Mouse (Mus musculus): ENCODE data around the gene Hist1h2bf. TPM values are rescaled to one million over a fixed set of nuclear protein-coding genes. Genes with fewer than 3 reads are reported as not detected.

The Hist1h2bf gene
- total RNA-seq, 4 experiments from 2014 or later, result 2.0 to 6.7 (median 5.1) TPM

- DNase-seq (ENCODE audit: low spot score in 2 of 2), result no peak
Measured at GRCm38 (mm10) chr13:23529480-23530165, 44.4 kb downstream of the Hist1h2bf start.

GRCm38 (mm10) chr13:23529005-23529404 is 45.0 kb downstream of the Hist1h2bf start:
- DNase-seq (ENCODE audit: low spot score in 2 of 2), result no peak

- peak; percentile 74 to 80 for DNase-seq (ENCODE audit: low spot score in 2 of 2)
Measured at GRCm38 (mm10) chr13:23526312-23526711, 47.7 kb downstream of the Hist1h2bf start.

- no peak for DNase-seq (ENCODE audit: low spot score in 2 of 2)
Measured at GRCm38 (mm10) chr13:23525901-23526300, 48.1 kb downstream of the Hist1h2bf start.

- peak; percentile 11 to 13 for DNase-seq (ENCODE audit: low spot score in 2 of 2)
Measured at GRCm38 (mm10) chr13:23524654-23525053, 49.3 kb downstream of the Hist1h2bf start.

- DNase-seq (ENCODE audit: low spot score in 2 of 2), result no peak
Measured at GRCm38 (mm10) chr13:23523976-23524375, 50.0 kb downstream of the Hist1h2bf start.

Small RNA genes within 50 kb of the gene (microRNA-seq; reads per million reads assigned to microRNA genes)
- gene Gm44297 (not detected), gene Gm44359 (not detected), gene Gm44394 (not detected)

Other genes with a start within 250 kb of the Hist1h2bf start
- 10 to 100 TPM in 1 of 4 experiments, 1 to 10 TPM in 3; 7.2 to 11.7 (median 8.3) TPM for gene Zfp322a, start 205.0 kb downstream of the Hist1h2bf start, total RNA-seq (2022)
- 1 to 10 TPM; 3.2 to 4.8 (median 4.0) TPM for gene Abt1, start 150.3 kb downstream of the Hist1h2bf start, total RNA-seq (2022)
- gene Btn1a1, start 108.3 kb downstream of the Hist1h2bf start, total RNA-seq (2022), result not detected
- gene Btn2a2, start 85.3 kb downstream of the Hist1h2bf start, total RNA-seq (2022), result not detected
- 100 to 1,000 TPM; 131 to 174 (median 160) TPM for gene Hist1h4h, start 43.1 kb downstream of the Hist1h2bf start, total RNA-seq (2022)
- gene Hist1h2af, start 40.3 kb downstream of the Hist1h2bf start, total RNA-seq (2022), result 1 to 10 TPM in 1 of 4 experiments, not detected in 3; 1.5 TPM
- gene Hist1h3g, start 38.8 kb downstream of the Hist1h2bf start, total RNA-seq (2022), result 1 to 10 TPM in 1 of 4 experiments, under 1 TPM in 1, not detected in 2; 0.75 to 2.2 TPM
- gene Hist1h2bh, start 30.8 kb downstream of the Hist1h2bf start, total RNA-seq (2022), result 1 to 10 TPM in 2 of 4 experiments, under 1 TPM in 2; 0.82 to 1.6 (median 1.2) TPM
- gene Hist1h3f, start 30.1 kb downstream of the Hist1h2bf start, total RNA-seq (2022), result 1 to 10 TPM; 3.1 to 5.0 (median 4.4) TPM
- 10 to 100 TPM; 14.0 to 20.7 (median 16.1) TPM for gene Hist1h4f, start 22.5 kb downstream of the Hist1h2bf start, total RNA-seq (2022)
- gene Hist1h1d, start 20.9 kb downstream of the Hist1h2bf start, total RNA-seq (2022), result 1 to 10 TPM in 3 of 4 experiments, under 1 TPM in 1; 0.87 to 1.3 (median 1.3) TPM
- 10 to 100 TPM; 14.8 to 21.5 (median 18.9) TPM for gene Hist1h3e, start 11.8 kb downstream of the Hist1h2bf start, total RNA-seq (2022)
- gene Hist1h2ae, start 3.0 kb downstream of the Hist1h2bf start, total RNA-seq (2022), result 1 to 10 TPM in 2 of 4 experiments, under 1 TPM in 2; 0.54 to 1.1 (median 0.88) TPM
- 1 to 10 TPM; 5.2 to 8.5 (median 7.2) TPM for gene Hist1h2bg, start 2.8 kb downstream of the Hist1h2bf start, total RNA-seq (2022)
- gene Hist1h2ad, start 185 bp upstream of the Hist1h2bf start, total RNA-seq (2022), result 1 to 10 TPM in 1 of 4 experiments, not detected in 3; 2.2 TPM
- 1 to 10 TPM; 2.5 to 4.0 (median 3.2) TPM for gene Hist1h3d, start 1.6 kb upstream of the Hist1h2bf start, total RNA-seq (2022)
- 10 to 100 TPM; 37.8 to 57.9 (median 48.1) TPM for gene Hist1h4d, start 7.4 kb upstream of the Hist1h2bf start, total RNA-seq (2022)
- gene Hist1h2be, start 46.9 kb upstream of the Hist1h2bf start, total RNA-seq (2022), result 10 to 100 TPM; 12.0 to 16.1 (median 12.9) TPM
- gene Hist1h1e, start 48.4 kb upstream of the Hist1h2bf start, total RNA-seq (2022), result 10 to 100 TPM; 32.8 to 56.3 (median 49.3) TPM
- 1 to 10 TPM in 1 of 4 experiments, under 1 TPM in 3; 0.65 to 1.1 (median 0.86) TPM for gene Hist1h2ac, start 109.8 kb upstream of the Hist1h2bf start, total RNA-seq (2022)
- 10 to 100 TPM; 59.5 to 67.1 (median 62.0) TPM for gene Hist1h2bc, start 110.0 kb upstream of the Hist1h2bf start, total RNA-seq (2022)
- gene Hist1h1t, start 121.6 kb upstream of the Hist1h2bf start, total RNA-seq (2022), result not detected
- 10 to 100 TPM; 66.4 to 87.5 (median 79.3) TPM for gene Hist1h4c, start 124.3 kb upstream of the Hist1h2bf start, total RNA-seq (2022)
- gene Hfe, start 136.7 kb upstream of the Hist1h2bf start, total RNA-seq (2022), result 10 to 100 TPM; 23.6 to 29.2 (median 27.1) TPM
- gene Hist1h1c, start 164.6 kb upstream of the Hist1h2bf start, total RNA-seq (2022), result 100 to 1,000 TPM; 196 to 246 (median 227) TPM
- not detected for gene Hist1h3c, start 171.4 kb upstream of the Hist1h2bf start, total RNA-seq (2022)
- gene Hist1h2bb, start 172.5 kb upstream of the Hist1h2bf start, total RNA-seq (2022), result 1 to 10 TPM; 1.1 to 1.6 (median 1.4) TPM
- gene Hist1h2ab, start 176.9 kb upstream of the Hist1h2bf start, total RNA-seq (2022), result 1 to 10 TPM in 2 of 4 experiments, under 1 TPM in 1, not detected in 1; 0.97 to 4.9 (median 3.5) TPM
- 1 to 10 TPM in 2 of 4 experiments, not detected in 2; 2.7 to 2.8 TPM for gene Hist1h3b, start 178.1 kb upstream of the Hist1h2bf start, total RNA-seq (2022)
- 1 to 10 TPM in 2 of 4 experiments, under 1 TPM in 1, not detected in 1; 0.82 to 2.9 (median 1.8) TPM for gene Hist1h4b, start 182.8 kb upstream of the Hist1h2bf start, total RNA-seq (2022)
- gene Hist1h4a, start 187.0 kb upstream of the Hist1h2bf start, total RNA-seq (2022), result 1 to 10 TPM in 3 of 4 experiments, under 1 TPM in 1; 0.82 to 3.3 (median 1.8) TPM
- 1 to 10 TPM; 3.7 to 6.9 (median 4.3) TPM for gene Hist1h3a, start 188.2 kb upstream of the Hist1h2bf start, total RNA-seq (2022)
- gene Hist1h1a, start 189.5 kb upstream of the Hist1h2bf start, total RNA-seq (2022), result 1 to 10 TPM in 1 of 4 experiments, under 1 TPM in 3; 0.46 to 1.1 (median 0.78) TPM
- gene Trim38, start 195.7 kb upstream of the Hist1h2bf start, total RNA-seq (2022), result not detected
- gene Slc17a2, start 232.8 kb upstream of the Hist1h2bf start, total RNA-seq (2022), result not detected

Measured in gastrocnemius, adult 8-10 months (tissue).